Mouse (Mus musculus) lung, postnatal 0 days (tissue): ENCODE data around the gene Slc4a4. TPM values are rescaled to one million over a fixed set of nuclear protein-coding genes. Genes with fewer than 3 reads are reported as not detected.

Experiments used
- ATAC-seq: fragments of 200-750 bp; cut with Nextera tagmentation; 2 replicates; pipeline ENCODE4 v1.8.0; 2017; ENCODE audit warnings: moderate library complexity
- DNase-seq: peaks from one replicate; pipeline ENCODE4 v3.0.0-alpha.2; 2016; ENCODE audit warnings: low spot score
- H3K27ac ChIP-seq: fragments of 300-500 bp; sonication (generic); 2 replicates; pipeline ENCODE4 v1.5.1; 2014; ENCODE audit warnings: antibody characterized with exemption, mild to moderate bottlenecking, low read length, mixed read lengths
- H3K27me3 ChIP-seq: fragments of 300-500 bp; sonication (generic); replicated peaks from 2 replicates; pipeline ENCODE4 v1.6.1; 2014; ENCODE audit warnings: low read length, mixed read lengths; ENCODE audit not compliant: insufficient read depth
- H3K36me3 ChIP-seq: fragments of 300-500 bp; sonication (generic); 2 replicates; pipeline ENCODE4 v1.6.1; 2014; ENCODE audit warnings: low read length, mixed read lengths; ENCODE audit not compliant: insufficient read depth
- H3K4me1 ChIP-seq: fragments of 300-500 bp; sonication (generic); 2 replicates; pipeline ENCODE4 v1.6.1; 2014; ENCODE audit warnings: antibody characterized with exemption, low read depth, low read length, mixed read lengths; ENCODE audit not compliant: insufficient read depth
- H3K4me2 ChIP-seq: fragments of 300-500 bp; sonication (generic); replicated peaks from 2 replicates; pipeline ENCODE4 v1.6.1; 2014; ENCODE audit warnings: low read depth, mild to moderate bottlenecking, low read length, moderate library complexity, mixed read lengths
- H3K4me3 ChIP-seq: fragments of 300-500 bp; sonication (generic); 2 replicates; pipeline ENCODE4 v1.5.1; 2014; ENCODE audit warnings: low read depth, low read length
- H3K9ac ChIP-seq: fragments of 300-500 bp; sonication (generic); replicated peaks from 2 replicates; pipeline ENCODE4 v1.6.1; 2014; ENCODE audit warnings: low read depth, mild to moderate bottlenecking
- H3K9me3 ChIP-seq: fragments of 300-500 bp; sonication (generic); 2 replicates; pipeline ENCODE4 v1.6.1; 2016; ENCODE audit warnings: low read length, mixed read lengths
- CTCF ChIP-seq: IDR thresholded peaks from 2 replicates; pipeline ENCODE4 v1.5.1; 2016; ENCODE audit warnings: antibody characterized with exemption, mild to moderate bottlenecking
- EP300 ChIP-seq: IDR thresholded peaks from 2 replicates; pipeline ENCODE4 v1.6.1; 2016; ENCODE audit warnings: antibody characterized with exemption, mild to moderate bottlenecking, control low read depth
- WGBS: fragments of 180-500 bp; shearing (Covaris S2); extraction: QIAGEN DNeasy Blood & Tissue Kit; methylation state at CpG from one replicate; pipeline ENCODE4 v1.1.7; 2014; 5-methylcytosine and 5-hydroxymethylcytosine counted together
- polyA plus RNA-seq: library from polyadenylated mRNA; unstranded; fragments of >200 nt; fragmentation: Nextera tagmentation; extraction: Ambion mirVana; gene quantifications from 2 replicates; pipeline ENCODE4 v1.2.1, GENCODE M21; 2015

Gene Slc4a4
- polyA plus RNA-seq, 1 experiment from 2014 or later, result 2.9 TPM

GRCm38 (mm10) chr5:88933454-88933853, 46.8 kb downstream of the Slc4a4 start:
- Histone ChIP-seq H3K4me2 (peak overlapping the region; percentile 5; the same call in 1 of the 2 replicates), H3K4me1 (peaks cover 17% of the 10 kb centered on the region; the same call in 1 of the 2 replicates)

GRCm38 (mm10) chr5:88933946-88934345, 47.3 kb downstream of the Slc4a4 start:
- peak; percentile 22 for DNase-seq
- no peaks in the 10 kb centered on the region for H3K27me3 ChIP-seq
- TF ChIP-seq CTCF (no peak), EP300 (no peak)
- 57% methylated on average over 14 of the region's 14 CpGs for WGBS
- H3K4me1 ChIP-seq, result peaks cover 17% of the 10 kb centered on the region; the same call in 1 of the 2 replicates
- ATAC-seq, result no peak
- H3K27ac ChIP-seq, result no peak overlapping the region
- no peaks in the 10 kb centered on the region for H3K36me3 ChIP-seq
- no peak overlapping the region for H3K4me3 ChIP-seq
- H3K9me3 ChIP-seq, result no peaks in the 10 kb centered on the region
- H3K9ac ChIP-seq, result no peak overlapping the region
- peak overlapping the region; percentile 5; the same call in 1 of the 2 replicates for H3K4me2 ChIP-seq

More at GRCm38 (mm10) chr5:88933454-88933853, 46.8 kb downstream of the Slc4a4 start:
- DNase-seq (peak; percentile 75), ATAC-seq (peak; percentile 25; the same call in 1 of the 2 replicates)
- H3K27ac ChIP-seq, result no peak overlapping the region
- 61% methylated on average over 7 of the region's 7 CpGs for WGBS
- H3K9me3 ChIP-seq, result no peaks in the 10 kb centered on the region
- no peak overlapping the region for H3K4me3 ChIP-seq
- no peaks in the 10 kb centered on the region for H3K36me3 ChIP-seq
- no peak overlapping the region for H3K9ac ChIP-seq
- no peaks in the 10 kb centered on the region for H3K27me3 ChIP-seq
- no peak for TF ChIP-seq CTCF
- no peak for TF ChIP-seq EP300

GRCm38 (mm10) chr5:88938208-88938607, 51.6 kb downstream of the Slc4a4 start:
- H3K27me3 ChIP-seq, result no peaks in the 10 kb centered on the region
- DNase-seq, result peak; percentile 23
- no peak for TF ChIP-seq CTCF
- TF ChIP-seq EP300, result no peak
- no peaks in the 10 kb centered on the region for H3K36me3 ChIP-seq
- no peak overlapping the region for H3K27ac ChIP-seq
- H3K9ac ChIP-seq, result no peak overlapping the region
- H3K4me1 ChIP-seq, result no peaks in the 10 kb centered on the region
- H3K9me3 ChIP-seq, result no peaks in the 10 kb centered on the region
- H3K4me2 ChIP-seq, result no peak overlapping the region
- no peak for ATAC-seq
- no peak overlapping the region for H3K4me3 ChIP-seq
- WGBS, result 21% methylated on average over 1 of the region's 1 CpGs

DNA sequence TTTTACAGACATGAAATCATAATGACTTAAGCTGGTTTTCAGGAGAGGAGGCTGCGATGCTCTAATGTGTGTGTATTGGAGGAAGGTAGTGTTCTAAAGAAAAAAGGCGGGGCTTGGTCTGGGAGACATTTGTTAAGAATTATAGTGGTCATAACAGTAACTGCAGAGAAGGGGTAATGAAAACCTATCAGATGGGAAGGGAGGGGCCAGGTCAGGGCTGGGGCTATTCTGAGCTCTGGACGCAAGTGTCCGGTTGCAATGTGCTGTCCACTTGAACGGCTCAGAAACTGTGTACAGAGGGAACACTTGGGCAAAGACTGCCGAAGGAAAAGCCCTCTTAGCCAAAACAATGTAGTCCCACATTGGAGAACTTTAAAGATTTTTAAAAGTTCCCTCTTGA, 52.5 kb downstream of the Slc4a4 start:
- no peak overlapping the region for H3K4me3 ChIP-seq
- TF ChIP-seq EP300 (no peak), CTCF (no peak)
- H3K36me3 ChIP-seq, result no peaks in the 10 kb centered on the region
- no peaks in the 10 kb centered on the region for H3K27me3 ChIP-seq
- WGBS, result 59% methylated on average over 6 of the region's 6 CpGs
- peak; percentile 29 for DNase-seq
- ATAC-seq, result peak; percentile 41; the same call in 1 of the 2 replicates
- H3K9me3 ChIP-seq, result no peaks in the 10 kb centered on the region
- H3K4me2 ChIP-seq, result no peak overlapping the region
- H3K9ac ChIP-seq, result no peak overlapping the region
- H3K27ac ChIP-seq, result no peak overlapping the region
- H3K4me1 ChIP-seq, result no peaks in the 10 kb centered on the region

DNA sequence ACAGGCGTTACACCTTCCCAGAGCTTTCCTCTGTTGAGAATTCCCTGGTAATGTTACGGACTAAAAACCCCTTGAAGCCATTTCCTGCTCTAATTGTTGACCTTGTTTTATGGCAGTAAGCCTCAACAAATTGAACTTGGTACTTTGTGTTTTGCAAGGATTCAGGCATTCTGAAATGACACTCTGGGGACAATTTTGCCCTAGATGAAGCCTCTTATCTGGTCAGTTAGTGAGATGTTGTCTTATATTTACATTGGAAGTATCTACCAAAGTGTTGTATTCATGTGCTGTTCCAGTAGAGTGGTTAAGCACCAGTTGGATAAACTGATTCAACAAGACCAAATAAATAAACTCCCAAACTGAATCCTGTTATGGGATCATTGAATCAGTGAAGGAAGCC, 53.2 kb downstream of the Slc4a4 start:
- Histone ChIP-seq H3K4me2 (no peak overlapping the region), H3K9me3 (no peaks in the 10 kb centered on the region), H3K27me3 (no peaks in the 10 kb centered on the region), H3K4me1 (no peaks in the 10 kb centered on the region), H3K36me3 (no peaks in the 10 kb centered on the region), H3K27ac (no peak overlapping the region), H3K4me3 (no peak overlapping the region), H3K9ac (no peak overlapping the region)
- no peak for ATAC-seq
- DNase-seq, result no peak
- 65% methylated on average over 2 of the region's 2 CpGs for WGBS
- TF ChIP-seq CTCF, result no peak
- no peak for TF ChIP-seq EP300

DNA sequence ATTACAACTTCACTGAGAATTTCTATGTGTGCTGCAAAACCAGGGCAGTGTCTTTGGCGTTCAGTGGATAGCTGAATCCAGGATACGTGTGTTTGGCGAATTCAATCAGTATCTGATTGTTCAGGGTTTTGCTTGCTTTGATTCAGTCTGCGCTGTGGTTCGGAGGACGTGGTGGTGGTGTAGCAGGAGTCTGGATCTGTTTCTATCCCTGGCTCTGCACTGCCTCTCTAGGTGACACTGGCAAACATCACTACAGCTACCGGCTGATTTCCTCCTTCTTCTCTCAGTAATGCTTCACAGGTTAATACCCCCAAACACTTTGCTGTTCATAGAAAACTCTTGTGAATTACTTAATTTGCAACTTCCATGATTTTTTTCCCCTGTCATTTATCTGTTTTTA, 55.3 kb downstream of the Slc4a4 start:
- DNase-seq, result no peak
- Histone ChIP-seq H3K9ac (no peak overlapping the region), H3K4me3 (no peak overlapping the region), H3K4me1 (no peaks in the 10 kb centered on the region), H3K9me3 (no peaks in the 10 kb centered on the region), H3K27me3 (no peaks in the 10 kb centered on the region), H3K27ac (no peak overlapping the region), H3K4me2 (no peak overlapping the region), H3K36me3 (no peaks in the 10 kb centered on the region)
- no peak for ATAC-seq
- WGBS, result 82% methylated on average over 7 of the region's 7 CpGs
- TF ChIP-seq CTCF (no peak), EP300 (no peak)
